Mouse (Mus musculus) limb, embryonic 11.5 days (tissue): ENCODE data around the gene Rbp7. TPM values are rescaled to one million over a fixed set of nuclear protein-coding genes. Genes with fewer than 3 reads are reported as not detected.

Source experiments
- ATAC-seq: fragments of 200-750 bp; cut with Nextera tagmentation; 2 replicates; pipeline ENCODE4 v1.8.0; 2017; ENCODE audit warnings: low read depth; ENCODE audit not compliant: insufficient number of reproducible peaks, low FRiP score, low TSS enrichment
- DNase-seq: peaks from one replicate; pipeline ENCODE4 v3.0.0-alpha.2; 2015; ENCODE audit warnings: low spot score
- H3K27ac ChIP-seq: fragments of 300-500 bp; sonication (generic); replicated peaks from 2 replicates; pipeline ENCODE4 v1.5.1; 2014; ENCODE audit warnings: low read depth, mild to moderate bottlenecking, low read length
- H3K27me3 ChIP-seq: fragments of 300-500 bp; sonication (generic); 2 replicates; pipeline ENCODE4 v1.6.1; 2014; ENCODE audit warnings: mild to moderate bottlenecking, low read length, mixed read lengths; ENCODE audit not compliant: control insufficient read depth, insufficient read depth
- H3K36me3 ChIP-seq: fragments of 300-500 bp; sonication (generic); 2 replicates; pipeline ENCODE4 v1.6.1; 2014; ENCODE audit warnings: mild to moderate bottlenecking, low read length, moderate library complexity, mixed read lengths; ENCODE audit not compliant: control insufficient read depth, insufficient read depth
- H3K4me1 ChIP-seq: fragments of 300-500 bp; sonication (generic); 2 replicates; pipeline ENCODE4 v1.6.1; 2014; ENCODE audit warnings: low read length, mixed read lengths; ENCODE audit not compliant: control insufficient read depth, insufficient read depth
- H3K4me2 ChIP-seq: fragments of 300-500 bp; sonication (generic); 2 replicates; pipeline ENCODE4 v1.6.1; 2014; ENCODE audit warnings: low read depth, mild to moderate bottlenecking, moderate library complexity; ENCODE audit not compliant: severe bottlenecking
- H3K4me3 ChIP-seq: fragments of 300-500 bp; sonication (generic); 2 replicates; pipeline ENCODE4 v1.5.1; 2014; ENCODE audit warnings: low read depth, low read length
- H3K9ac ChIP-seq: fragments of 300-500 bp; sonication (generic); 2 replicates; pipeline ENCODE4 v1.6.1; 2014; ENCODE audit warnings: mild to moderate bottlenecking, low read length
- H3K9me3 ChIP-seq: fragments of 300-500 bp; sonication (generic); 2 replicates; pipeline ENCODE4 v1.6.1; 2016; ENCODE audit warnings: low read length; ENCODE audit not compliant: control insufficient read depth
- WGBS: fragments of 180-500 bp; shearing (Covaris S2); extraction: QIAGEN DNeasy Blood & Tissue Kit; methylation state at CpG from one replicate; pipeline ENCODE4 v1.1.7; 2014; 5-methylcytosine and 5-hydroxymethylcytosine counted together
- polyA plus RNA-seq: library from polyadenylated mRNA; unstranded; fragments of >200 nt; fragmentation: Nextera tagmentation; extraction: Ambion mirVana; gene quantifications from 2 replicates; pipeline ENCODE4 v1.2.1, GENCODE M21; 2014

Gene Rbp7
- polyA plus RNA-seq = not detected in 2 replicates

- Histone ChIP-seq H3K36me3 (no peaks in the 10 kb centered on the region), H3K9me3 (no peaks in the 10 kb centered on the region), H3K27ac (no peak within 1 kb of the TSS), H3K4me2 (no peak within 1 kb of the TSS), H3K4me1 (no peaks in the 10 kb centered on the region), H3K9ac (no peak within 1 kb of the TSS), H3K27me3 (no peaks in the 10 kb centered on the region), H3K4me3 (no peak within 1 kb of the TSS)
- DNase-seq (no peak), ATAC-seq (no peak)
- WGBS = 45% methylated on average over 8 of the region's 8 CpGs
Observed at GRCm38 (mm10) chr4:149454879-149455278, at the start of gene Rbp7. Rbp7 (minus strand) TSS chr4:149454978.

- no peak overlapping the region for H3K9ac ChIP-seq
- no peak overlapping the region for H3K4me2 ChIP-seq
- no peak overlapping the region for H3K4me3 ChIP-seq
- DNase-seq (no peak), ATAC-seq (no peak)
- peaks cover 2% of the 10 kb centered on the region; the same call in 1 of the 2 replicates for H3K36me3 ChIP-seq
- H3K4me1 ChIP-seq = peaks cover 4% of the 10 kb centered on the region; the same call in 1 of the 2 replicates
- no peaks in the 10 kb centered on the region for H3K9me3 ChIP-seq
- WGBS = 73% methylated on average over 5 of the region's 5 CpGs
- H3K27me3 ChIP-seq = no peaks in the 10 kb centered on the region
- H3K27ac ChIP-seq = peak overlapping the region; percentile 60
Observed at GRCm38 (mm10) chr4:149504363-149504762, 49.6 kb upstream of the Rbp7 start.

GRCm38 (mm10) chr4:149499790-149500189 is 45.0 kb upstream of the Rbp7 start:
- no peak overlapping the region for H3K4me2 ChIP-seq
- no peaks in the 10 kb centered on the region for H3K27me3 ChIP-seq
- H3K4me3 ChIP-seq = no peak overlapping the region
- H3K36me3 ChIP-seq = peaks cover 12% of the 10 kb centered on the region; the same call in 1 of the 2 replicates
- 92% methylated on average over 5 of the region's 5 CpGs for WGBS
- H3K9me3 ChIP-seq = no peaks in the 10 kb centered on the region
- no peak overlapping the region for H3K27ac ChIP-seq
- no peak for DNase-seq
- peaks cover 3% of the 10 kb centered on the region; the same call in 1 of the 2 replicates for H3K4me1 ChIP-seq
- H3K9ac ChIP-seq = no peak overlapping the region
- no peak for ATAC-seq

- Histone ChIP-seq H3K36me3 (peaks cover 18% of the 10 kb centered on the region), H3K4me3 (no peak overlapping the region), H3K9me3 (no peaks in the 10 kb centered on the region), H3K4me2 (no peak overlapping the region), H3K4me1 (no peaks in the 10 kb centered on the region), H3K9ac (no peak overlapping the region), H3K27me3 (no peaks in the 10 kb centered on the region), H3K27ac (no peak overlapping the region)
- 88% methylated on average over 8 of the region's 8 CpGs for WGBS
- no peak for ATAC-seq
- DNase-seq = no peak
Observed at GRCm38 (mm10) chr4:149498901-149499300, 44.1 kb upstream of the Rbp7 start.

- no peak overlapping the region for H3K4me3 ChIP-seq
- no peaks in the 10 kb centered on the region for H3K9me3 ChIP-seq
- peaks cover 22% of the 10 kb centered on the region for H3K36me3 ChIP-seq
- H3K4me2 ChIP-seq = no peak overlapping the region
- H3K27me3 ChIP-seq = no peaks in the 10 kb centered on the region
- no peaks in the 10 kb centered on the region for H3K4me1 ChIP-seq
- H3K27ac ChIP-seq = no peak overlapping the region
- DNase-seq = no peak
- H3K9ac ChIP-seq = no peak overlapping the region
- WGBS = 68% methylated on average over 2 of the region's 2 CpGs
- peak; percentile 44; the same call in 1 of the 2 replicates for ATAC-seq
Observed at GRCm38 (mm10) chr4:149496612-149497011, 41.8 kb upstream of the Rbp7 start.

GRCm38 (mm10) chr4:149491151-149491550 is 36.4 kb upstream of the Rbp7 start:
- Histone ChIP-seq H3K9ac (no peak overlapping the region), H3K9me3 (no peaks in the 10 kb centered on the region), H3K4me3 (no peak overlapping the region), H3K36me3 (peaks cover 38% of the 10 kb centered on the region), H3K27ac (no peak overlapping the region), H3K27me3 (no peaks in the 10 kb centered on the region), H3K4me2 (no peak overlapping the region), H3K4me1 (0 out of 2 replicates have a peak, but pooled peaks cover 4% of the 10 kb centered on the region)
- ATAC-seq = no peak
- no peak for DNase-seq
- 98% methylated on average over 3 of the region's 3 CpGs for WGBS

GRCm38 (mm10) chr4:149489415-149490240 is 34.9 kb upstream of the Rbp7 start:
- DNase-seq (no peak), ATAC-seq (no peak)
- no peak overlapping the region for H3K27ac ChIP-seq
- 0 out of 2 replicates have a peak, but pooled peaks cover 4% of the 10 kb centered on the region for H3K4me1 ChIP-seq
- WGBS = 95% methylated on average over 14 of the region's 14 CpGs
- no peak overlapping the region for H3K4me2 ChIP-seq
- no peak overlapping the region for H3K4me3 ChIP-seq
- no peaks in the 10 kb centered on the region for H3K9me3 ChIP-seq
- no peaks in the 10 kb centered on the region for H3K27me3 ChIP-seq
- H3K9ac ChIP-seq = no peak overlapping the region
- peaks cover 31% of the 10 kb centered on the region for H3K36me3 ChIP-seq

GRCm38 (mm10) chr4:149487729-149488128 is 33.0 kb upstream of the Rbp7 start:
- H3K9me3 ChIP-seq = no peaks in the 10 kb centered on the region
- peaks cover 22% of the 10 kb centered on the region for H3K36me3 ChIP-seq
- H3K4me1 ChIP-seq = 0 out of 2 replicates have a peak, but pooled peaks cover 4% of the 10 kb centered on the region
- no peak overlapping the region for H3K4me3 ChIP-seq
- no peak overlapping the region for H3K27ac ChIP-seq
- no peak for DNase-seq
- ATAC-seq = no peak
- no peaks in the 10 kb centered on the region for H3K27me3 ChIP-seq
- H3K9ac ChIP-seq = no peak overlapping the region
- WGBS = 96% methylated on average over 12 of the region's 12 CpGs
- H3K4me2 ChIP-seq = no peak overlapping the region
